Comparison of ENCODE assay signal across 18 mouse cellular contexts in the genomic region with DNA sequence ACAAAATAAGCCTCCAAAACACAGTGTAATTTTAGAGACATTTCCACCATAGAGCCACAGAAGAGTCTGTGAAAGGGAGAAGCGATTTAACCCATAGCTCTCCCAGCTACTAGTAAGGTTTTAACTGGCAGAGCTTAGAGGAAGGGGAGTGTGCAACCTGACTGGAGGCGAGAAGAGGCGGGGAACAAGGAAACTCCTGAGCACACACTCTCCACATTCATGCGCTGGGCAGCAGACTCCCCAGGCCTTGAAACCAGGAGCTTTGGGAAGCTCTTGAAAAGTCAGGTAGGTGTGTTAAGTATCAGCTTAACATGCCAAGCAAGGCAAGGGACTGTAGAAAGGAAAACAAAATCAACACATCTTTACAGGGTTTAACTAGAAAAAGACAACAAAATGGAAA.
"Had no signal": no experiment of that assay in that cellular context is flagged by ENCODE, and none has a peak within 500 bp of the region (broad histone marks: within the 10 kb centered on the region; RNA-seq: fewer than 3 reads in every experiment).

No protein-coding gene starts in this region.

- H3K4me2 ChIP-seq: liver, embryonic 13.5 days; lung, embryonic 15.5 days; midbrain, embryonic 13.5 days; neural tube, embryonic 13.5 days had no signal

- H3K36me3 ChIP-seq: liver, embryonic 13.5 days; lung, embryonic 15.5 days; midbrain, embryonic 10.5 days; midbrain, embryonic 13.5 days; neural tube, embryonic 13.5 days had no signal

- ATAC-seq: inflammation-experienced regulatory T-cells, adult 6 months; midbrain, embryonic 13.5 days; midbrain, embryonic 16.5 days had no signal

- H3K4me3 ChIP-seq: left cerebral cortex, adult 2 months; liver, embryonic 13.5 days; lung, embryonic 15.5 days; megakaryocyte, embryonic 14.5 days; midbrain, embryonic 10.5 days; midbrain, embryonic 13.5 days; myocyte; neural tube, embryonic 13.5 days had no signal

- H3K9ac ChIP-seq: liver, embryonic 13.5 days; lung, embryonic 15.5 days; midbrain, embryonic 13.5 days; neural tube, embryonic 13.5 days had no signal

- H3K27me3 ChIP-seq: liver, embryonic 13.5 days; lung, embryonic 15.5 days; megakaryocyte, embryonic 14.5 days; midbrain, embryonic 13.5 days; neural tube, embryonic 13.5 days had no signal

- H3K9me3 ChIP-seq: liver, embryonic 13.5 days; lung, embryonic 15.5 days; megakaryocyte, embryonic 14.5 days; midbrain, embryonic 10.5 days; midbrain, embryonic 13.5 days; neural tube, embryonic 13.5 days had no signal

- DNase-seq: kidney, adult 11 months; kidney, postnatal 10 days; kidney, postnatal 36 days; layer of hippocampus, postnatal 36 days; liver, embryonic 13.5 days; retina, postnatal 1 day; thymus, adult 2 months; thymus, postnatal 14 days; thymus, postnatal 4 days had no signal

- H3K27ac ChIP-seq: left cerebral cortex, adult 2 months; liver, embryonic 13.5 days; lung, embryonic 15.5 days; midbrain, embryonic 10.5 days; midbrain, embryonic 13.5 days; neural tube, embryonic 13.5 days had no signal
